Mouse (Mus musculus) hindbrain, embryonic 12.5 days (tissue): Measurements from ENCODE around the gene Slc2a5. TPM values are rescaled to one million over a fixed set of nuclear protein-coding genes. Genes with fewer than 3 reads are reported as not detected.

Experiments
- ATAC-seq: fragments of 200-750 bp; cut with Nextera tagmentation; 2 replicates; pipeline ENCODE4 v1.8.0; 2017; ENCODE audit warnings: moderate TSS enrichment; ENCODE audit not compliant: low FRiP score
- H3K27ac ChIP-seq: fragments of 300-500 bp; sonication (generic); 2 replicates; pipeline ENCODE4 v1.5.1; 2016; ENCODE audit warnings: mild to moderate bottlenecking
- H3K27me3 ChIP-seq: fragments of 300-500 bp; sonication (generic); 2 replicates; pipeline ENCODE4 v1.6.1; 2016; ENCODE audit warnings: mild to moderate bottlenecking
- H3K36me3 ChIP-seq: fragments of 300-500 bp; sonication (generic); 2 replicates; pipeline ENCODE4 v1.6.1; 2016; ENCODE audit warnings: mild to moderate bottlenecking
- H3K4me1 ChIP-seq: fragments of 300-500 bp; sonication (generic); 2 replicates; pipeline ENCODE4 v1.6.1; 2016
- H3K4me2 ChIP-seq: fragments of 300-500 bp; sonication (generic); replicated peaks from 2 replicates; pipeline ENCODE4 v1.6.1; 2016; ENCODE audit warnings: mild to moderate bottlenecking
- H3K4me3 ChIP-seq: fragments of 300-500 bp; sonication (generic); 2 replicates; pipeline ENCODE4 v1.5.1; 2016; ENCODE audit warnings: mild to moderate bottlenecking
- H3K9ac ChIP-seq: fragments of 300-500 bp; sonication (generic); 2 replicates; pipeline ENCODE4 v1.6.1; 2016; ENCODE audit warnings: mild to moderate bottlenecking, moderate library complexity
- H3K9me3 ChIP-seq: fragments of 300-500 bp; sonication (generic); replicated peaks from 2 replicates; pipeline ENCODE4 v1.6.1; 2016; ENCODE audit warnings: mild to moderate bottlenecking
- WGBS: fragments of 180-500 bp; shearing (Covaris S2); methylation state at CpG from one replicate; pipeline ENCODE4 v1.1.7; 2016; 5-methylcytosine and 5-hydroxymethylcytosine counted together
- polyA plus RNA-seq: library from polyadenylated mRNA; unstranded; fragments of >200 nt; fragmentation: Nextera tagmentation; extraction: Ambion mirVana; gene quantifications from 2 replicates; pipeline ENCODE4 v1.2.1, GENCODE M21; 2016

Gene Slc2a5
- polyA plus RNA-seq, 1 experiment from 2014 or later: 1.7 TPM

DNA sequence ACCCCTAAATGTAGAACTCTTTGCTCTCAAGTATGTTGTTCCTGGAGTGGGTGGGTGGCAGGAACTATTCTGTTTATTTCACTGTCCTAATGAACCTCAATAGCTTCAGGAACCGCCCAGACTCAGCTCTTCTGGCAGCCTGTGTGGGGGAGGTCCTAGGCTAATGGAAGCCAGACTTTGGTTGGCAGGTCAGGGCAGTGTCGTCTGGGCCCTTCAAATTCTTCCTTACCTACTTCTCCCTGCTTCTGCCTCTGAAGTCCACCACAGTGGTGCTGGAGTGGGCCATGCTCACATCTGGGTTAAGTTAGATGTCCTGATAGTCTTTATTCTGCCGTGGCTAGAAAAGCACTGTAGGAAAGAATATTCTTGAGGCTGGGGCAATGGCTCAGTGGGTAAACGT lies 59.0 kb downstream of the Slc2a5 start:
- H3K9ac ChIP-seq: no peak overlapping the region
- peaks cover 4% of the 10 kb centered on the region; the same call in 1 of the 2 replicates for H3K9me3 ChIP-seq
- H3K4me3 ChIP-seq: no peak overlapping the region
- no peaks in the 10 kb centered on the region for H3K27me3 ChIP-seq
- no peak overlapping the region for H3K27ac ChIP-seq
- no peak for ATAC-seq
- H3K4me2 ChIP-seq: no peak overlapping the region
- H3K36me3 ChIP-seq: no peaks in the 10 kb centered on the region
- 0 out of 2 replicates have a peak, but pooled peaks cover 3% of the 10 kb centered on the region for H3K4me1 ChIP-seq
- WGBS: 50% methylated on average over 4 of the region's 4 CpGs

DNA sequence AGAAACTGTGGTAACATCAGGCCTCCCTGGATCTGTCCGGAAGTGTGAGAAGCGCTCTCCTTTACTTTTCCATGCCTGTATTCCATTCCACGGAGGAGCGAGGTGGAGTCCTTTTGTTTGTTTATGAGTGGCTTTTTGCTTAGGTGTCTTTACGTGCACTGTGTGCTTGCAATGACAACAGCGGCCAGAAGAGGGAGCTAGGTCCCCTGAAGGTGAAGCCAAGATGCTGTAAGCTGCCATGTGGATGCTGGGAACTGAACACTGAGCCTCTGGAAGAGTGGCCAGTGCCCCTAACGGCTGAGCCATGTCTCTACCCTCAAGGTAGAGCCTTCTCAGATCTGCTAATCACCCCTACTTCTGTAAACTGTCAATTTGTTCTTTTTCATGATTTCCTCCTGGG lies 62.2 kb downstream of the Slc2a5 start:
- peaks cover 4% of the 10 kb centered on the region; the same call in 1 of the 2 replicates for H3K9me3 ChIP-seq
- no peak for ATAC-seq
- no peak overlapping the region for H3K4me2 ChIP-seq
- H3K9ac ChIP-seq: no peak overlapping the region
- H3K27me3 ChIP-seq: no peaks in the 10 kb centered on the region
- H3K4me3 ChIP-seq: no peak overlapping the region
- 90% methylated on average over 7 of the region's 7 CpGs for WGBS
- H3K36me3 ChIP-seq: no peaks in the 10 kb centered on the region
- H3K27ac ChIP-seq: no peak overlapping the region
- 0 out of 2 replicates have a peak, but pooled peaks cover 3% of the 10 kb centered on the region for H3K4me1 ChIP-seq

DNA sequence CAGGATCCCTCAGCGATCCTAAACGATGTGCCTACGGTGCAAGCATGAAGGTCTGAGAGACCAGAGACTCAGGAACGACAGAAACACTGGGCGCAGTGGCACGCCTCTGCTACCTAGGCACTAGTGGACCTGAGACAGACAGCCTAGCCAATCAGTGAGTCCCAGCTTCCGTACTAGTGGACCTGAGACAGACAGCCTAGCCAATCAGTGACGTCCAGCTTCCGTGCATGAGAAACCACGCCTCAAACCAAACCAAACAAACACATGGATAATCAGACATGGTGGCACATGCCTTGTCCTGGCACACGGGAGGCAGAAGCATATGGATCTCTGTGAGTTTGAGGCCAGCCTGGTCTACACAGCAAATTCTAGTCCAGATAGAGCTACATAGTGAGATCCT lies 69.2 kb downstream of the Slc2a5 start:
- Histone ChIP-seq H3K9me3 (no peaks in the 10 kb centered on the region), H3K4me1 (no peaks in the 10 kb centered on the region), H3K27me3 (no peaks in the 10 kb centered on the region), H3K4me2 (no peak overlapping the region), H3K9ac (no peak overlapping the region), H3K36me3 (no peaks in the 10 kb centered on the region), H3K27ac (no peak overlapping the region), H3K4me3 (no peak overlapping the region)
- ATAC-seq: no peak
- 45% methylated on average over 11 of the region's 11 CpGs for WGBS

DNA sequence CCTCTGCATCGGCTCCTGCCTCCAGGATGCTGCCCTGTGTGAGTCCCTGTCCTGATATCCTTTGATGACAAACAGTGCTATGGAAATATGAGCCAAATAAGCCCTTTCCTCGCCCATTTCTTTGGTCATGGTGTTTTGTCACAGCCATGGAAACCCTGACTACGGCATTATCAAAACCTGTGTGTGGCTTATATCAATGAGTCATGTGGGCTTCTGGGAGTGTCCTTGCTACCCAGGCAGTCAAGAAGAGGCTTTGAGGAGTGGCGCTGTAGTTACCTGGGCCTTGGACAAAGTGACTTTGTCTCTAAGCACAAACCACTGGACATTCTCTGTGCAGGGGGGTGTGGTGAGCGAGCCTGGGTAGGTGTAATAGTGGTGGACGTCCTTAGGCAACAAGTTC lies 73.1 kb downstream of the Slc2a5 start:
- ATAC-seq: no peak
- Histone ChIP-seq H3K27ac (no peak overlapping the region), H3K4me1 (no peaks in the 10 kb centered on the region), H3K4me2 (no peak overlapping the region), H3K9me3 (no peaks in the 10 kb centered on the region), H3K36me3 (no peaks in the 10 kb centered on the region), H3K27me3 (no peaks in the 10 kb centered on the region), H3K4me3 (no peak overlapping the region), H3K9ac (no peak overlapping the region)
- WGBS: 86% methylated on average over 6 of the region's 6 CpGs

Other genes with a start within 250 kb of the Slc2a5 start
- gene Spsb1, start 164.2 kb upstream of the Slc2a5 start, polyA plus RNA-seq: 15.5 and 17.8 TPM in 2 replicates
- 5.4 and 5.8 TPM in 2 replicates for gene H6pd, start 110.3 kb upstream of the Slc2a5 start, polyA plus RNA-seq
- gene Gpr157, start 31.9 kb upstream of the Slc2a5 start, polyA plus RNA-seq: 0.68 TPM in 2 replicates
- gene Slc2a7, start 29.7 kb downstream of the Slc2a5 start, polyA plus RNA-seq: not detected in 2 replicates
- 0.41 TPM in 1 of 2 replicates, not detected in the other for gene Car6, start 82.0 kb downstream of the Slc2a5 start, polyA plus RNA-seq
- 1,309 and 1,398 TPM in 2 replicates for gene Eno1, start 117.4 kb downstream of the Slc2a5 start, polyA plus RNA-seq
- 60.5 and 66.1 TPM in 2 replicates for gene Rere, start 162.4 kb downstream of the Slc2a5 start, polyA plus RNA-seq